Mouse (Mus musculus) adrenal gland, adult 18-20 months (tissue): Measurements from ENCODE around the gene Ano6. TPM values are rescaled to one million over a fixed set of nuclear protein-coding genes. Genes with fewer than 3 reads are reported as not detected.

Experiments used
- DNase-seq, 2 experiments: peaks; one replicate each; pipeline ENCODE4 v3.0.0; 2021 to 2022; ENCODE audit warnings: low spot score in 2 of 2
- total RNA-seq, 2 experiments: library from RNA; stranded (reverse); gene quantifications; 1 replicate in 1 of 2; 2 replicates in 1 of 2; pipeline ENCODE4 v1.2.3; 2021

Gene Ano6
- total RNA-seq, 2 experiments from 2014 or later: 56.5 to 64.2 TPM

DNA sequence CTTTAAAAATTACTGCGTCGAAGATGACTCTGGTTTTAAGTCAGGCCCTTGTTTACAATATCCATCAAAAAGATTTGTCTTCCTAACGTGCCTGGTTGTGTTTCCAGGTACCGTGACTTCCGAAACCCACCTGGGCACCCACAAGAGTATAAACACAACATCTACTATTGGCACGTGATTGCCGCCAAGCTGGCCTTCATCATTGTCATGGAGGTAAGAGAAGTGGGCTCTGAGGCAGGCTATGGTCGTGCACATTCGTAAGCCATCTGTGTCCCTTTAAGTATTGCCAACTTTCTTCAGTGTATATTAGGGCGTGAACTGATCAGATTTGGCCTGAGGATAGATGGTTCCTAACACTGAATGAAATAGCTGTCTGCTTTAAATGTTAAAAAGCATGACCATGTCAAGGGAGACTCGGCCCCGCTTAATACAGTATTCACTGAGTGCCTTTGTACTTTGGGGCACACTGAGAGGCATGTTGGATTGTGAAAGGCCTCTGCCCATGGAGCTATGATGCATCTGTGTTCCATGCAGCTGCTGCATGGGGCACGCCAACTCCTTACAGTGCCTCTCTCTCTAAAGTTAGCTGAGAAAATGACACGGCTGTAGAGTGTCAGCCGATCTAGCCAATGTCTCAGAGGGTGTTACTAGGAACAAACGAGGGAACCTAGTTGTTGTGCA is 177.0 kb downstream of the Ano6 start:
- DNase-seq: no peak

DNA sequence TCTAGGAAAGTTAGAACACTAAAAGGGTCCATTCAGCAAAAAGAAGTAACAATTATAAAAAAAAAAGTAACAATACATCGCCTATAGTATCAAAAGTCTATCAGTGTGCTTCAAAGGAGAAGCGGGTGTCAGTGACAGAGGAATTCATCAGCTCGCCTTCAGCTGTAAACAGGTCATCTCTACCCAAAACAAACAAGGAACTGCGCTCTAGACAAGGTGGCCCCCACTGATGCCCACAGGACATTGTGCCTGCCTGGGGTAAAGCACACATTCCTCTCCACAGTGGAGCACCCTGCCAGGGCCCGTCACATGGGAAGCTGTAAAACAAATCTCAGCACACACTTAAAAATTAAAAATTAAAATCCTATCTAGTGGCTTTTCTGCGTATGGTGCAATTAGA is 179.0 kb downstream of the Ano6 start:
- no peak for DNase-seq

DNA sequence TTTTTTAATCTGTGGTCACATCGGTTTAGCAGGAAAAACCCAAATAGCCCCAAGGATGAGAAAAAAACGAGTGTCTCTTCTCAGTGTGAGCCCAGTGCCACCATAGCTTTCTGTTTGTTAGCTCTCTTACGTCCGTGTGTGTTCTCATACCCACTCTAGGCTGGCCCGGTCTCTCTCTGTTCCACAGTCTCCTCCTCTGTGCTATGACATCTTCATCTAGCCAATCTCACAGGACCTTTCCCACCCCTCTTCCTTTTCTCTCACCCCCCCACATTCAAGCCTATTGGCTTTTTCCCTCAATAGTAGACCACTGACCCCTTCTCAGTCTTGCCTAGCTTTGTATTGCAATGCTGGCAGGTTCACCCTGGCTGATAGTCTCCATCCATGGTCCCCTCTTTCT is 179.5 kb downstream of the Ano6 start:
- no peak for DNase-seq

DNA sequence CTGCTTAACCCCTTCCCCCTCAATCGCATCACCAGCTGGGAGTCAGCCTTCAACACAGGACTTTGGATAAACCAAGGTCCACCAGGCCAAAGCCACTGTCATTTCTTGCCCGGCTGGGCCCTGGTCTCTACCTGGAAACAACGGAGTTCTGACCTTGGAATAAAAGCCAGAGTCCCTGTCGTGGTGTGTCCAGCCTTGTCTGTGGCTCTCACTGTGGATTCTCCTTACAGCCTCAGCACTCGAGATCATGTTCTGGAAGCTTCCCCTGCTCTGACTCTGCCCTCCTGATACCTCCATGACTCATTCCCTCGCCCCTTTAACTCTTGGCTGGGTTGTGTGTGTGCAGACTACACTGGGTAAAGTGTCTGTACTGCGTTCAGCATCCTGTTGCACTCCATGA is 180.0 kb downstream of the Ano6 start:
- no peak for DNase-seq

DNA sequence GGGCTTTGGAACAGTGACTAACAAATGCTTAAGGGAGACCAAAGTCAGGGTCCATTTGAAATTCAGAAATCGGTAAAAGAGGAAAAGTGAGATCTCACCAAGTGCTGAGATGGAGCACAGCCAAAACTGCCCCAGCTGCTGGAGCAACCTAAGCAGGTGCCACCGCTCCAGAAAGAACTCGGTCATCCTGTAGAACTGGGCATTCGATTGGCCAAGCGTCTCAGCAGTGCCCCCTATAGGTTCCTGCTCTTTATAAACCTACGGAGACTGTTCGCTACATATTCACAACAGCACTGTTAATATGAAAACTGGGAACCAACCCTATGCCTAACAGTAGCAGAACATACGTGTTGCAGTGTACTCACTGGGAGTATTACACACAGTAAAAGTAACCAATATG is 180.7 kb downstream of the Ano6 start:
- DNase-seq: no peak

DNA sequence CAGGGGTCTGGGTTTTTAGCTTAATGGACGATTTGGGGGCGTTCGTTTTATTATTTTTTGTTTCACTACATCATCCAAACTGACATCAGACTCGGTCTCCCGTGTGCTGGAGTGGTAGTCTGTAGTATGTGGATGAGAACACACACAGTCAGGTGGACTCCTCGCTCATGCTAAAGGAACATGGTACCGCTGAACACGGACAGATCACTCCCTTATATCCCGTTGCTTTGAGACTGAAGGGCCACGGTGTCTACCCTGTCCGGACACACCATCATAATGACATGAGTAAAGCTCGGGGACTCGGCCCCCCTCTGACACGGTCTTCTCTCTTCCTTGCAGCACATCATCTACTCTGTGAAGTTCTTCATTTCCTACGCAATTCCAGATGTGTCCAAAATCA is 181.5 kb downstream of the Ano6 start:
- DNase-seq: no peak

DNA sequence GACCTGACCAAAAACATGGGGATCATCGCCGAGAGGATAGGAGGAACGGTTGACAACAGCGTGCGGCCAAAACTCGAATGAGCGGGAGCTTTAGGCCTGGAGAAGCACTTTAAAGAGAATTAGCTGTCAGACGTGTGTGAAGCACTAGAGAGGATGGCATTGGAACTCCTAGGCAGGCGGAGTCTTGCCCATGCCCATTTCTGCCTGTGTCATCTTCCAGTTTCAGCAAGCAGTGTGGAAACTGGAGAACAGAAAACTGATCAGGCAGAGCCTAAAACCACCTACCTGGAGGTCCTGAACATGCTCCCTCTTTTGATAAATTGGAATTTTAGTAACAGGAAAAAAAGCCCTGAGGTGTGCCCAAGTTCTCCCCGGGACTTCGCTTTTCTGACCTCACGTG is 182.0 kb downstream of the Ano6 start:
- no peak for DNase-seq

DNA sequence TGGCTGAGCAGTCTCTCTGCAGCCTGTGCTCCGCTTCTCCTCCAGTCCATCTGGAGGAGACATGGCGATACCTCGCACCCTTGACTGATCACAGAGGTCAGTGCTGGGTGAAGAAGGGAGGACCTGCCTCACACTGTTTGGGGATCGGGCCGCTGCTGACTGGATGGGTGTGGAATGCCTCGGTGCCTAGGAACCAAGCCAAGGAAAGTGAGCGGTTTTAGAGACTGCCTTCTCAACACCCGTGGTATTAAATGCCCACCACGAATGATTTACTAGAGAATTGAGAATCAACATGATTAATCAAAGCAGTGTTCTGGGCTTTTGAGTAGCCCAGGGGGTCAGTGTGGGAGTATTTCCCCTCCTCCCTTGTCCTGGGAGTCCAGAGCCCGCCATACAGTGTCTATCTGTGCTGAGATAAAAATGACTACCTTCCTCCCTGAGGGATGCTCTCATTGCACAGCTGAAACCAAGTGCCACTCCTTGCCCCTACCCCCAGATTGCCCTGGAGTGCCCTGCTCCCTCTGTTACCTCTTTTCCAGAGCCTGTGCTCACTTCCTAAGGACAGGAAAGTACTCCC is 183.5 kb downstream of the Ano6 start:
- no peak for DNase-seq

DNA sequence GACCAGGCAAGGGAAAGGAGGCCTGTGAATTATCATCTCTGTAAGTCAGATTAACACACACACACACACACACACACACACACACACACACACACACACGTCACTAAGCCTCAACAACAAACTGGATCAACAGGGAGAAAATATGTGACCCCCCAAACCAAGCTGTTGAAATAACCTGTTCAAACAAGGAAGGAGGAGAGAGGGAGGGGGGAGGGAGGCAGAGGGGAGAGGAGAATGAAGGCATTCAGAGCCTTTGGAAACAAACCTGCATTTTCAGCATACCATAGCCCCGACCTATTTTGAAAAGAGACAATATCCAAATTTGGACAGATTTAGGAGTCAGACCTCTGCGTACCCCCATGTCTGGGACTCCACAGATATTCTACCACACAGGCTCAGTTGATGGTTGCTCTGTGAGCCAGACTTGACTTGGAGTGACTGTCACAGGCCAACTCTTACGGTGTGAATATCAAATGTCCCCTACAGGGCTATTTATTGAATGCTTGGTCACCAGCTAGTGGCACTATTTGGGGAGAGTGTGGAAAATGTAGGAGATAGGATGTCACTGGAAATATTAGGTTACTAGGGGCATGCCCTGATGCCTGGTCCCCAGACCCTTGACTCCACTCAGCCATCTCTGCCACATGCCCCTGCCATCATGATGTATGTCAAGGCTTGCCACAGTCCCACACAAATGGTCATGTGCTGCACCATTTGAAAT is 185.7 kb downstream of the Ano6 start:
- no peak for DNase-seq

DNA sequence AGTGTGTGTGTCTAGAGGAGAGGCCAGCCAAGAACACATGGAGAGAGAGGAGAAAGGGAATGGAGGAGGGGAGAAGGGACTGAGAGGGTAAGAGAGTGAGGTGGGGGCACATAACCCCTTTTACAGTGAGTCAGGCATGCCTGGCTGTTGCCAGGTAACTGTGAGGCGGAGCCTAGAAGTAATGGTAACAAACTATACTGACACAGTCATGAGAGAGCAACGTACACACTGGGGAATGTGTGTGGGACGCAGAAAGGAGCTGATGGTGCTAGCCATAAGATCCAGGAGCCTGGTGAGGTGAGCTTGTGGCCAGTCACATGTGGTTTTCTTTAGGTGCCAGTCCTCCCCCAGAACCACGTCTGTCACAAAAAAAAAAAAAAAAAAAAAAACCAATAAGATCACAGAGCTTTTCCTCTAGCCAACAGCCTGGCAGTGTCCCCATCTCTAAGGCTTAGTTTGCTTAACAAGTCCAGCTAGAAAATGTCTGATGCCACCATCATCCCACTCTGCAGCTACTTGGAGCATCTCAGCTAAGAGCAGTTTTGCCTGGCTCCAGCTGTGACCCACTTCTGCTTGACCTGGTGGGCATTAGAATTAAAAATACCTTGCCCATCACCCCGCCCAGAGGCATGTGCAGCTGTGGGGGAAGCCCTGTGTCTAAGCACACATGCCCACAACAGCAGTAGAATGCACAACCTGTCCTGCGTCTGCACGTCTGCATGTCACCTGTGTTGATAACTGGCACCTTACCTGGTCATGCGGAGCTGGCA is 186.7 kb downstream of the Ano6 start:
- no peak for DNase-seq

DNA sequence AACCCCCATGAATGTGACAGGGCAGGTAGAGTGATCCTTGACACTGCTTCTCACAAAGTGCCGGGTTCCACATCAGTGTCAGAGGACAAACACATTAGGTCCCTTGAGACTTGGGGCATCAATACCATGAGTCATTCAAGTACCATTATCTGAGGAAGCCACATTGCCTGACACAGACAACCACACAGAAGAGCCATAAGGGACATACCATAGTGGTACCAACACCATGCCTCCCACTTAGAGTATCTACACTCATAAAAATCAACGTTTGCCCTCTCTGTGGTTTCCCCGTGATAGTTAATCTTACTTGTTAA is 187.3 kb downstream of the Ano6 start:
- DNase-seq: no peak

DNA sequence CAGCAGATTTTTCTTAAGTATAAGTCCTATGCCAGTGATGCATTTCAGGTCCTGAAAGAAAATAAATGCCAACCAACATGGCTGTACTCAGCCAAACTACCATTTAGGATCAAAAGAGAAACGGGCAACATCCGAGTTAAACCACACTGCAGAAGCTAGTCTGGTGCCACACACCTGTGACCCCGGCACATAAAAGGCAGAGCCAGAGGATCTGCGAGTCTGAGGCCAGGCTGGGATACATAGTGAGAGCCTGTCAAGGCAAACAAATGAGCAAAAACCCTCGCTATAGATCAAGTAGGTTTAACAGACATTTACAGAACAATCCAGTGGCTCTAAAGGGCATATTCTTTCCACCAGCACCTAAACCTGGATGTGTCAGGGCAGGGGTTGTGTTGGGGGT is 190.0 kb downstream of the Ano6 start:
- DNase-seq: no peak

DNA sequence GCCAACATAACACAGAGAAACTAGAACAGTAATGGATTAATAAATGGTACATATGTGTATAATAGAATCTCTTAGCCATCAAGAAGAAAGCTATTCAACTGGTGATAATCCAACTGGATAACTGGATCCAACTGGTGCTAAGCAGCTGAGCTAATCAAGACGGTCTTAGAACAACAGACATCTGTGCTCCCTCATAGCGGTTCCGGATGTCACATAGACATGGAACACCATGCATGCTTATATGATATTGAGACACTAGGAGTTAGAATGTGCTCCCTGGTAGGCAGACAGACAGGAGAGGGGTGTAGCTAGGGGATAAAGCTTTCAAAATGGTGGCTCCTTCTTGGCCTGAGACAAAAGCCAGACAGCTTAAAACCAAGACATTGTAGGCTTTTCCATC is 197.3 kb downstream of the Ano6 start:
- DNase-seq: no peak

DNA sequence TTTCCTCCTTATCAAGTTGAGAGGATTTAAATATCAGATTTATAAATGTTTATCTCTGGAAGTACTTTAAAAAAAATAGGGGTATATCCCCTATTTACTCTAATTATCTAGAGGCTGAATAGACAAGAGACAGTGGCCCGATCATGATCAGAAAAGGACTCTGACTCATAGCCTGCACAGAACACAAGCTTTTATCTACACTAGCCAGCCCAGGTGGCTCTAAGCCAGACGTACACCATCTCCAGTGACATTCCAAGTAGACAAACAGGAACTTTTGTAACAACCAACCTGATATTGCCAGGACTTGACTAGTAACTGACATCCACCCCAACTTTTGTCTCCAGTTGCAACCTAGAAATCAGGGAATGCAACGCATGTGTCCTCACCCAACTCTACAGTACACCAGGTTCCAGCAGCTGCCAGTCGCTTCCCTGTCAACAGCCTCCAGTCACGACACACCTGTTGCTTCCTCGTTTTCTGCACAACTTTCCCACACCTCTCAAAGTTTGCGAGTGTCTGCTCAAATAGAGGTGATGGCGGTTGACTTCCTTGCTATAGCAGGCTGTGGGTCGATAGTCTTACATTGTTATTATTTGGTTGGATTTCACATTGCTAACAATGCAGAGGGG is 199.0 kb downstream of the Ano6 start:
- DNase-seq: no peak

DNA sequence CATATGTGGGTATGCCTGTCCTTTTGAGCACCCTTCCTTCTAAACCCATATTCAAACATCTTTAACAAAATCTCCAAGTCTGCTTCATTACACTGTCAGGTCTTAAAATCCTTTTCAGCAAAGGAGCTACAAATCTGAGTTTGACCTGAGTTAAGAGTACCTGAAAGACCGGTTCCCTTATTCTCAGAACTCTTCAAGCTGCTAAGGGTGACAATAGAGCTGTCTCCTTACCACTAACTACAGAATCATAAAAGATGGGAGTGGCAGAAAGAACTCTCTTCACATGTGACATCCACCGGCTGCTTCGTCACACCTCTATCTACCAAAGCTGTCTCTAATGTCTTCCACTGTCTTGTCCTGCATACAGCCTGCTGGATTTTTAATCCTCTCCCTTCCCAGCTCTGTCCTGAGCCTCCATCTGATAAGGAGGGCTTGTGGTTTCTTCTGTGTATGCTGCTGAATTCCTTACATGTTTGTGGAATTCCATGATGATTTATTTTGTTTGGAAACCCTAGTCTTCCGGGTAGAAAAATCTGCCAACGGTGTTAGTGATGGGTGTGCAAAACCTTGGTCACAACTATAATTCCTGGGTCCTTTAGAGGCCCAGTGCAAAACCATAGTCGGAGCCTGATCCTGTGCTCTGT is 212.4 kb downstream of the Ano6 start:
- no peak for DNase-seq

DNA sequence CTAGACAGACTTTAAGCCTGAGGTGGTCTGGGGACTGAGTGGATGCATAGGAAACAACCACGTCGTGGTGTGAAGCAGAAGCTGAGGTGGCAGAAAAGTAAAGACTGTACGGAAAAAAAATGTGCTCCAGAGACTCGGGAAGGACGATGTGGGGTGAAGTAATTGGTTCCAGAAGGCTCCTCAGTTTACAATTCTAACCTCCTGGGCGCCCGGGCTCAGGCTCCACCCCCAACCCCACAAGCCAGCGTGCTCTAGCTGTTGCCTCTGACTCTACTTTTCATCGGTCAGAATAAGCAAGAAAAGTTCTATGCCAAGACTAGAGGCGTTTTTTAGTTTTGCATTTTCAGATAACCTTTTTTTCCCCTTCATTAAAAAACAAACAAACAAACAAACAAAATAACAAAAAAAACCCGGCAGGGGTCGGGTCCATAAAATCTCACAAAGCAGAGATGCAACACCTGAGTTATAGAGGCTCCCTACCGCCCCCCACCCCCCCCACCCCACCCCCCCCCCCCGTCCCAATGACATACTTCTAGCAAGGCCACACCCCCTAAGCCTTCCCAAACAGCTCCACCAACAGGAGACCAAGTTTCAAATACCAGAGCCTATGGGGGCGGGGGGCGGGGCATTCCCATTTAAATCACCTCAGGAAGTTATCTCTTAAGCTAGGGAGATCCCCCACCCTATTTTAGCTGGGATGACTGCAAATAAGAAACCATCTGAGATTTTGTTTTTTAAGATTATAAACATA is 221.2 kb downstream of the Ano6 start:
- DNase-seq: no peak

DNA sequence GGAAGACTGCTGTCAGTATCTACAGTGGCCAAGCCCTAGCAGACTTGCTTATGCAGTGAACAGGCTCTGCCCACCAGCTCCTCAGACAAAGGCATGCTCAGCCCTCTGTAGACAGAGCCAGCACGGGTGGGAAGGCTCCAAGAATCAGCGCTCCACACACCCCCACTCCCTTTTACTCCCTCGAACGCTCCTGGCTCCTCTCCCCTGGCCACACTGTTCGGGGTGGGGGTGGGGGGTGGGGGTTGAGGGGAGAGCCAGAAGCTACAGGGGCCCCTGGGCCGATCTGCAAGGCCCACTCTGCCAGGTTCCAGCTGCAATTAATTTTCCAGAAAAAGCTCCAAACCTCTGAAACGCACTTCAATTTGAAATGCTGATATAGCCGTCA is 221.7 kb downstream of the Ano6 start:
- no peak for DNase-seq

DNA sequence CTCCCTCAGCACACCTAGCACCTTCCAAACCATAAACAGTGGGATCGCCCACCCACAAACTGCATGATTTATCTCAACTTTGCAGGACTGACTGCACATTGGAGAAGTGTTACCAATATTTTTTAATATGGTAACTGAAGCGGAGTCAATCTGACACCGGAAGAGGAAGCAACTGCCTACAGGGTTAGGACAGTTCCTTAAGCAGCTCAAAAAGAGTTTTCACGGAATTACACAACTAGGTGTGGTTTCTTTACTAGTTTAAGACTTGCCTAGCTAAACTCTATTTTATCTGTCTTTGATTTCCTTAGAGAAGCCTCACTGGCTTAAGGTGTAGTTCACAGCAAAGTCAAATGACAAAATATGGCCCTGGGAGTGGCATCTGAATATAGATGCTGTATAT is 223.9 kb downstream of the Ano6 start:
- DNase-seq: no peak

DNA sequence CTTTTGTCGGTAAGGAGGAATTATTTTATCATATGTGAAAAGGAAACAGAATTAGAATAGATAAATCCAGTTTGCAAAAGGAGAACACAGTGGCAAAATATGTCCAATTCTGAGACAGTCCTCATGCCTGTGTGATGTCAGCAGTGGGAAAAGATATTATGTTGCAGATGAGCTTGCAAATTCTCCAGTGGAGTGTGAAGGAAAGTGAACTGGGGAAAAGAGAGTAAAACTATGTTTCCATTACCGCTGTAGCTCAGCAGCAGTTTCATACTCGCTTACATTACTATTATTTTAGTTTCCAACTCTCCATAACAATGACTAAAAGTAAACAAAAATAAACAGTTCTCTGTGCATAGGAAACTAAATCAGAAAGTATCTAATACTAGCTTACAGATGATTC is 229.8 kb downstream of the Ano6 start:
- DNase-seq: no peak

DNA sequence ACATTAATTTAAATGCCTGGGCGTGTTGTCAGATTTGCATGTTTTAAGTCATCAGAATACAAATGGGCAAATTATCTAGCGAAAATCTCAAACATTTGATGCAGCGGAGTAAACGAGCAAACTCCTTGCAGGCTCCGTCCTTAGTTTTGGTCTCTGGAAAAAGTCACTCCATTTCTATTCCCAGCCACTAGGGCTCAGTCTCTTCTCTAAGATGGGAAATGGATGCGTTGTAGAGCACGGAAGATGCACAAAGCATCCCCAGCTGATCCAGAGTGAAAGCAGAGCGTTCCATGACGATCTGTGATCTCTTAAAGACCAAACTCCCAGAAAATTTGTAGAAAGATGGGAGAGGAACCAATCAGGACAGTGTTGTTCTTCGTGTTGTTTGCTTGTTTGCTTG is 230.9 kb downstream of the Ano6 start:
- DNase-seq: no peak
